Mouse (Mus musculus): ENCODE data around the gene Intu. TPM values are rescaled to one million over a fixed set of nuclear protein-coding genes. Genes with fewer than 3 reads are reported as not detected.
A peak's percentile ranks its signal among the peaks of the same experiment; 100 is the strongest.

Gene Intu
- polyA plus RNA-seq, 1 experiment from 2014 or later, result 3.9 TPM

DNA sequence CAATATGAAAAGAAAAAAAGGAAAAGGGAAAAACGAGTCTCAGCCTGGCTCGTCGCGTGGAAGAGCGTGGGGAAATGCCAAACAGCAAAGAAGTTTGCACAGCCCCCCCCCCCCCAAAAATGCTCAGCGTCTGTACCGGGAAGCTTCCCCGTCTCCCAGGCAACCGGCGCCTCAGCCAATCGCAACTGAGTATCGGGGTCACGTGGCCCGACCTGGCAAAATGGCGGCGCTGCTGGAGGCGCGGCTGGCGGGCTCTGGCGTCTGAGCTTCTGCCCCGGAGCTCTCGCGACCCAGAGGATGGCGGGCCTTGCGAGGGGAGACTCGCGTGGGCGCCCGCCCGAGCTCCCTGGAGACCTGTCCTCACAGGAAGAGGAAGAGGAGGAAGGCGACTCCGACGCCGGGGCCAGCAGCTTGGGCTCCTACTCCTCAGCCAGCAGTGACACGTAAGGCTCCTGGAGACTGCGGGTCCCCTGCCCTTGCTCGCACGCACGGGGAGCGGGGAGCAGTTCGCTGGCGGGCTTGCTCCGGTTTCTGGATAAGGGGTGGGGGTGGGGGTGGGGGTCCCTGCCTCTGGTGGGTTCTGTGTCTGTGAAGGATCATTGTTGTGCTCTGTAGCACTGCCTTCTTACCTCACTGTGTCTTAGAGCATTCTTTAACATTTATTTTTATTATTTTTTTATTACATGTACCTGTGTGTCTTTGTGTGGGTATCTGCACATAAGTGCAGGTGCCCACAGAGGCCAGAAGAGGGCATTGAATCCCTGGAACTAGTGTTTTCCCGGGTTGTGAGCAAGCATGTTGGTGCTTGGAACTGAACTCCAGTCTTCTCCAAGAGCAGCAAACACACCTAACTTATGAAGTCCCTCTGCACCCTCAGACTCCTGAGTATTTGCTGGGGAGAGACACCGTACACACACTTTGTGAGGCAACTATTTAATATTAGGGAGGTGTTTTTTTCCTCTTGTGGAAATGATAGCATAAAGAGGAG, 9.8 kb downstream of the Intu start:
- Histone ChIP-seq H3K4me2 (ENCODE audit: low read depth, low read length) (peak overlapping the region; percentile 51), H3K4me3 (ENCODE audit: low read depth, low read length) (peak overlapping the region; percentile 84), H3K9me3 (ENCODE audit: control insufficient read depth, low read length) (no peaks in the 10 kb centered on the region), H3K36me3 (ENCODE audit: control insufficient read depth, insufficient read depth, low read length) (no peaks in the 10 kb centered on the region), H3K9ac (replicated peaks; ENCODE audit: low read depth, low read length) (peak overlapping the region; percentile 70), H3K4me1 (ENCODE audit: control insufficient read depth, insufficient read depth, low read length) (0 out of 2 replicates have a peak, but pooled peaks cover 2% of the 10 kb centered on the region), H3K27me3 (ENCODE audit: control insufficient read depth, insufficient read depth, low read length) (no peaks in the 10 kb centered on the region), H3K27ac (ENCODE audit: low read depth, low read length) (peak overlapping the region; percentile 57; the same call in 1 of the 2 replicates)
- peak; percentile 98 for ATAC-seq (ENCODE audit: low read depth)
- WGBS, result 5% methylated on average over 44 of the region's 45 CpGs

DNA sequence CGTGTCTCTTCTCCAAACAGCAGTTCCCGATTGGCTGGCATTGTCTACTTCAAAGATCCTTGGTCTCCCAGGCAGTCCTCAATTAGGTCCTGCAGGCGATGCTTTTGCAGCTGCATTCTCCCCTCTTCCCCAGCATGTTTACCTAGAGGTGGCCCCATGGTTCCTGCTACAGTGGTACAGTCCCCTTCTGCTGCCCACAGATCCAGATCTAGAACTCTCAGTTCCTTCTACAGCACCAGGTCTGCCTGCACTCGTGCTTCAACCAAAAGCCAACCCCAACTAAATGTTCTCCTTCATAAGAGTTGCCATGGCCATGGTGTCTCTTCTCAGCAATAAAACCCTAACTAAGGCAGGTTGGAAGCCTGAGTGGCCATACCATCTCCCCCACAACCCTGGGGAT, 15.5 kb downstream of the Intu start:
- ATAC-seq (ENCODE audit: low read depth), result no peak
- Histone ChIP-seq H3K9me3 (ENCODE audit: control insufficient read depth, low read length) (no peaks in the 10 kb centered on the region), H3K9ac (replicated peaks; ENCODE audit: low read depth, low read length) (no peak overlapping the region), H3K4me2 (ENCODE audit: low read depth, low read length) (no peak overlapping the region), H3K36me3 (ENCODE audit: control insufficient read depth, insufficient read depth, low read length) (no peaks in the 10 kb centered on the region), H3K4me1 (ENCODE audit: control insufficient read depth, insufficient read depth, low read length) (no peaks in the 10 kb centered on the region), H3K27ac (ENCODE audit: low read depth, low read length) (no peak overlapping the region), H3K4me3 (ENCODE audit: low read depth, low read length) (no peak overlapping the region), H3K27me3 (ENCODE audit: control insufficient read depth, insufficient read depth, low read length) (no peaks in the 10 kb centered on the region)
- WGBS, result 86% methylated on average over 4 of the region's 4 CpGs

DNA sequence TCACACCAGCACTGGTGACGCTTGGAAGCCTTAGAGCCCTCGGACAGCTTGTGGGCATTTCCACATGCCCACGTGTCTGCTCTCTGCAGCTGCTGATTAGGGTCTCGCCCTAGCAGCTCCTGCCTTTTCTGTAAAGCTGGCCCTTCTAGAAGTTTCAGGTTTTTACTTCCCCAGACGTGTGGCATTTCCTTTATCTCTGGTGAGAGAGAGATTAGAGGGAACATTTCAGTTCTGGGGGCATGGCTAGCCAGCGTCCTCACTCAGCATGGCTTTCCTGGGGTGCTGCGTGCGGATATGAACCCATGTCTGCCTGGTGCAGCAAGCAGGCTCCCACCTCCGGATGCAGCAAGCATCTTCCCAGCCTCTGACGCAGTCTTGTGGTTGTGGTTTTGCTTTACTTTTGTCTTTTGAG, 121.9 kb downstream of the Intu start:
- no peak overlapping the region for H3K4me2 ChIP-seq (ENCODE audit: low read depth, low read length)
- 0 out of 2 replicates have a peak, but pooled peaks cover 2% of the 10 kb centered on the region for H3K36me3 ChIP-seq (ENCODE audit: control insufficient read depth, insufficient read depth, low read length)
- no peak overlapping the region for H3K9ac ChIP-seq (replicated peaks; ENCODE audit: low read depth, low read length)
- no peak overlapping the region for H3K4me3 ChIP-seq (ENCODE audit: low read depth, low read length)
- H3K27me3 ChIP-seq (ENCODE audit: control insufficient read depth, insufficient read depth, low read length), result no peaks in the 10 kb centered on the region
- H3K9me3 ChIP-seq (ENCODE audit: control insufficient read depth, low read length), result no peaks in the 10 kb centered on the region
- H3K4me1 ChIP-seq (ENCODE audit: control insufficient read depth, insufficient read depth, low read length), result no peaks in the 10 kb centered on the region
- H3K27ac ChIP-seq (ENCODE audit: low read depth, low read length), result no peak overlapping the region
- no peak for ATAC-seq (ENCODE audit: low read depth)
- 78% methylated on average over 10 of the region's 10 CpGs for WGBS

DNA sequence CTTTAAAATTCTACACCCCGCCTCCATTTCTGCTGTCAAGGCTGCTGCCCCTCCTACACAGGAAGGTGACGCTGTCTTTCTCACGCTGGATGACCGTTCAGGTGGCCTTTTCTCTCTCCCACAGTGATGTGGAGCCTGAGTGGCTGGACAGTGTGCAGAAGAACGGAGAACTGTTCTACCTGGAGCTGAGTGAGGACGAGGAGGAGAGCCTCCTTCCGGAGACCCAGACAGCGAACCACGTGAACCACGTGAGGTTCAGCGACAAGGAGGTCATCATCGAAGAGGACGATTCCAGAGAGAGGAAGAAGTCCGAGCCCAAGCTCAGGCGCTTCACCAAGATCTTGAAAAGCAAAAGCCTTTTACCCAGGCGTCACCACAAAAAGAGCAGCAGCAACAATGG, 122.5 kb downstream of the Intu start:
- 95% methylated on average over 16 of the region's 16 CpGs for WGBS
- no peak overlapping the region for H3K9ac ChIP-seq (replicated peaks; ENCODE audit: low read depth, low read length)
- no peak overlapping the region for H3K4me3 ChIP-seq (ENCODE audit: low read depth, low read length)
- no peaks in the 10 kb centered on the region for H3K27me3 ChIP-seq (ENCODE audit: control insufficient read depth, insufficient read depth, low read length)
- H3K4me2 ChIP-seq (ENCODE audit: low read depth, low read length), result no peak overlapping the region
- no peak overlapping the region for H3K27ac ChIP-seq (ENCODE audit: low read depth, low read length)
- 0 out of 2 replicates have a peak, but pooled peaks cover 2% of the 10 kb centered on the region for H3K36me3 ChIP-seq (ENCODE audit: control insufficient read depth, insufficient read depth, low read length)
- no peaks in the 10 kb centered on the region for H3K9me3 ChIP-seq (ENCODE audit: control insufficient read depth, low read length)
- no peaks in the 10 kb centered on the region for H3K4me1 ChIP-seq (ENCODE audit: control insufficient read depth, insufficient read depth, low read length)
- no peak for ATAC-seq (ENCODE audit: low read depth)

DNA sequence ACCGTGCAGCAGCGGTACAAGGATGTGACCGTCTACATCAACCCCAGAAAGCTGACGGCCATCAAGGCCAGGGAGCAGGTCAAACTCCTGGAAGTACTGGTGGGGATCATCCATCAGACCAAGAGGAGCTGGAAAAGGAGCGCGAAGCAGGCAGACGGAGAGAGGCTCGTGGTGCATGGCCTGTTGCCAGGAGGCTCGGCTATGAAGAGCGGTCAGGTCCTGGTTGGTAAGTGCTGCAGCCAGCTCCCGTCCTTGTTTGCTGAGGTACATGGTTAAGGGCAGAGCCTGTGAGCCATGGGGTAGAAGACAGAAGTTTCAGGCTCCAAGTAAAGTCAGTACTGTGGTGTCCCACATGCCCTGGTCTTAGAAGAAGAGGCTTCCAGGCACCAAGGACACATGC, 122.9 kb downstream of the Intu start:
- Histone ChIP-seq H3K4me1 (ENCODE audit: control insufficient read depth, insufficient read depth, low read length) (no peaks in the 10 kb centered on the region), H3K27ac (ENCODE audit: low read depth, low read length) (no peak overlapping the region), H3K9ac (replicated peaks; ENCODE audit: low read depth, low read length) (no peak overlapping the region), H3K9me3 (ENCODE audit: control insufficient read depth, low read length) (no peaks in the 10 kb centered on the region), H3K4me2 (ENCODE audit: low read depth, low read length) (no peak overlapping the region), H3K27me3 (ENCODE audit: control insufficient read depth, insufficient read depth, low read length) (no peaks in the 10 kb centered on the region), H3K4me3 (ENCODE audit: low read depth, low read length) (no peak overlapping the region), H3K36me3 (ENCODE audit: control insufficient read depth, insufficient read depth, low read length) (0 out of 2 replicates have a peak, but pooled peaks cover 2% of the 10 kb centered on the region)
- no peak for ATAC-seq (ENCODE audit: low read depth)
- 89% methylated on average over 11 of the region's 11 CpGs for WGBS

DNA sequence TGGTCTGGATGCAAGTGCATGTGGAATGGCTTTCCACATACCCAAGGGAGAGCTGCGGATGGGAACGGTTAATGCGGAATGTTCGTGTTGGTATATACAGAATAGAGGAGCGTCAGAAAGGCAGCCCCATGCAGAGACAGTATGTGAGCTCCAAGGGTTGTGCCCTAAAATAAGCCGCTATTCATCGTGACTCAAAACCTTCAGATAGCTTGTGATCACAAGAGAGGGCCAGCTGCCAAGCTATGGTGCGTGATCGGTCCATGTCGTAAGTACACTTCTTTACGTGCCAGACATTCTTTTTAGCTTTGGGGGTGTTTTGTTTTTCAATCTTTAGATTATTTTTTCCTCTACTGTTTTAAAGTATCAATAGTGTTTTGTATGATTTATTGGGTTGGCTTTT, 124.5 kb downstream of the Intu start:
- Histone ChIP-seq H3K4me2 (ENCODE audit: low read depth, low read length) (no peak overlapping the region), H3K4me1 (ENCODE audit: control insufficient read depth, insufficient read depth, low read length) (no peaks in the 10 kb centered on the region), H3K36me3 (ENCODE audit: control insufficient read depth, insufficient read depth, low read length) (0 out of 2 replicates have a peak, but pooled peaks cover 2% of the 10 kb centered on the region), H3K27me3 (ENCODE audit: control insufficient read depth, insufficient read depth, low read length) (no peaks in the 10 kb centered on the region), H3K9me3 (ENCODE audit: control insufficient read depth, low read length) (no peaks in the 10 kb centered on the region), H3K4me3 (ENCODE audit: low read depth, low read length) (no peak overlapping the region), H3K27ac (ENCODE audit: low read depth, low read length) (no peak overlapping the region), H3K9ac (replicated peaks; ENCODE audit: low read depth, low read length) (no peak overlapping the region)
- ATAC-seq (ENCODE audit: low read depth), result no peak
- WGBS, result 85% methylated on average over 11 of the region's 11 CpGs

DNA sequence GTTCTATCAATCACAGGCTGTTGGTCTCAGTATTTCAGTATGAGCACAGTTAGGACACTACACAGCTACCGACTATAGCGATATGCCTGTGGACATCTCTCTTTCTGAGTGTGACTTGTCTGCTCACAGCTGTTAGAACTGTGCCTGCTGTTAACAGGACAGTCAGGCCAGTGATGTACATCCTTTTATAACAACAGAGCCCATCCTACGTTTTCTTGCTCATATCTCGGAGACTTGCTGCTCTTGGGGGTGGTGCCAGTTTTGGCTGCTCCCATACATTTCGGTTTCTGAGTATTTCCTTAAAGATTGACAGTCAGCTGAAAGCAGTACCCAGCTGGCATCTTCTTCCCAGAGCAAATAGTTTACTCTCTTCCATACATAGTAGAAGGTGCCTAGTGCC, 125.3 kb downstream of the Intu start:
- no peak for ATAC-seq (ENCODE audit: low read depth)
- 94% methylated on average over 5 of the region's 5 CpGs for WGBS

DNA sequence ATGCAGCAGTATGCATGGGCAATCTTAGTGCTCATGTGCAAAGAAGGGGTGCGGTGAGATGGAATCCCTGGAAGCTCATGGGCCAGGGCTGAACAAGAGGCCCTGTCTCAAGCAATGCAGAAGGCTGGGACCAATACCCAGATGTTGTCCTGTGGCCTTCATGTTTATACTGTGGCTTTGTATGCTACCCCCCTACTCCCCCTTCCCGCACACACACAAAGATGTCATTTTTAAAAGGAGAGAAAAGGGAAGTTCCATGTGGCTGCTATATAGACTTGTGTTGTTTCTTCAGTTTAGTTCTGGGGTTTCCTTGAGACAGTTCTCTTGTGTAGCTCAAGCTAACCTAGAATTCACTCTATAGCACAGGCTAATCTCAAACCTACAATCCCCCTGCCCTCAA, 129.1 kb downstream of the Intu start:
- Histone ChIP-seq H3K9me3 (ENCODE audit: control insufficient read depth, low read length) (no peaks in the 10 kb centered on the region), H3K4me3 (ENCODE audit: low read depth, low read length) (no peak overlapping the region), H3K9ac (replicated peaks; ENCODE audit: low read depth, low read length) (no peak overlapping the region), H3K4me1 (ENCODE audit: control insufficient read depth, insufficient read depth, low read length) (no peaks in the 10 kb centered on the region), H3K4me2 (ENCODE audit: low read depth, low read length) (no peak overlapping the region), H3K36me3 (ENCODE audit: control insufficient read depth, insufficient read depth, low read length) (no peaks in the 10 kb centered on the region), H3K27me3 (ENCODE audit: control insufficient read depth, insufficient read depth, low read length) (no peaks in the 10 kb centered on the region), H3K27ac (ENCODE audit: low read depth, low read length) (no peak overlapping the region)
- ATAC-seq (ENCODE audit: low read depth), result no peak
- WGBS, result 91% methylated on average over 2 of the region's 2 CpGs

More for the DNA sequence above, 125.3 kb downstream of the Intu start:
- no peak overlapping the region for H3K27ac ChIP-seq (ENCODE audit: low read depth, low read length)
- 0 out of 2 replicates have a peak, but pooled peaks cover 2% of the 10 kb centered on the region for H3K36me3 ChIP-seq (ENCODE audit: control insufficient read depth, insufficient read depth, low read length)
- H3K4me3 ChIP-seq (ENCODE audit: low read depth, low read length), result no peak overlapping the region
- H3K4me1 ChIP-seq (ENCODE audit: control insufficient read depth, insufficient read depth, low read length), result no peaks in the 10 kb centered on the region
- no peaks in the 10 kb centered on the region for H3K9me3 ChIP-seq (ENCODE audit: control insufficient read depth, low read length)
- H3K9ac ChIP-seq (replicated peaks; ENCODE audit: low read depth, low read length), result no peak overlapping the region
- H3K27me3 ChIP-seq (ENCODE audit: control insufficient read depth, insufficient read depth, low read length), result no peaks in the 10 kb centered on the region
- H3K4me2 ChIP-seq (ENCODE audit: low read depth, low read length), result no peak overlapping the region

DNA sequence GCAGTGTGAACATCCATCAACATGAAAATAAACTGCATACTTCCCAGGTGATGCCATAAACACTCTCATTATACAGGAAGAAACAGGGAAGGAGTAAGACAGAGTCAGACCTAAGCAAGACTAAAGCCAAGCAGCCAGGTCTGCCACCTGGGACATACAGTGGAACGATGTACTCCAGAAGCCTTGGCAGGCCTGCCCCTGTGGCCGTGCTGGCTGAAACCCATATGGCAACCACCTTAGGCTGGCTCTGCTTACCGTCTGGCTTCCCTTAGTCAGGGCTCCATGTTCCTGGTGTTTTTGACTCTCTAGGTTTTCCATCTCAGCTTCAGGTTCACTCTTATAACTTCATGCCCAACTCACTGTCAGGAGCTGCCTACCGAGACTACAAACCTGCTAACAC, 135.0 kb downstream of the Intu start:
- Histone ChIP-seq H3K4me3 (ENCODE audit: low read depth, low read length) (no peak overlapping the region), H3K4me2 (ENCODE audit: low read depth, low read length) (no peak overlapping the region)

More for the DNA sequence above, 135.0 kb downstream of the Intu start:
- Histone ChIP-seq H3K27ac (ENCODE audit: low read depth, low read length) (no peak overlapping the region), H3K9ac (replicated peaks; ENCODE audit: low read depth, low read length) (no peak overlapping the region), H3K27me3 (ENCODE audit: control insufficient read depth, insufficient read depth, low read length) (no peaks in the 10 kb centered on the region), H3K36me3 (ENCODE audit: control insufficient read depth, insufficient read depth, low read length) (no peaks in the 10 kb centered on the region), H3K9me3 (ENCODE audit: control insufficient read depth, low read length) (no peaks in the 10 kb centered on the region), H3K4me1 (ENCODE audit: control insufficient read depth, insufficient read depth, low read length) (no peaks in the 10 kb centered on the region)
- WGBS, result 88% methylated on average over 4 of the region's 4 CpGs
- no peak for ATAC-seq (ENCODE audit: low read depth)

Data from neural tube, embryonic 14.5 days (tissue).